Mouse (Mus musculus) mouse trophoblast stem cell (cell line): ENCODE results near the gene Gm44511.

ENCODE experiments used
- in situ Hi-C, 2 experiments: fragments of 300-500 bp; cut with MseI, MboI; formaldehyde crosslinking; loops; 2 replicates in 1 of 2; 3 replicates in 1 of 2; pipeline ENCODE4 v1.15.1; 2025

Gm44511 gene

DNA sequence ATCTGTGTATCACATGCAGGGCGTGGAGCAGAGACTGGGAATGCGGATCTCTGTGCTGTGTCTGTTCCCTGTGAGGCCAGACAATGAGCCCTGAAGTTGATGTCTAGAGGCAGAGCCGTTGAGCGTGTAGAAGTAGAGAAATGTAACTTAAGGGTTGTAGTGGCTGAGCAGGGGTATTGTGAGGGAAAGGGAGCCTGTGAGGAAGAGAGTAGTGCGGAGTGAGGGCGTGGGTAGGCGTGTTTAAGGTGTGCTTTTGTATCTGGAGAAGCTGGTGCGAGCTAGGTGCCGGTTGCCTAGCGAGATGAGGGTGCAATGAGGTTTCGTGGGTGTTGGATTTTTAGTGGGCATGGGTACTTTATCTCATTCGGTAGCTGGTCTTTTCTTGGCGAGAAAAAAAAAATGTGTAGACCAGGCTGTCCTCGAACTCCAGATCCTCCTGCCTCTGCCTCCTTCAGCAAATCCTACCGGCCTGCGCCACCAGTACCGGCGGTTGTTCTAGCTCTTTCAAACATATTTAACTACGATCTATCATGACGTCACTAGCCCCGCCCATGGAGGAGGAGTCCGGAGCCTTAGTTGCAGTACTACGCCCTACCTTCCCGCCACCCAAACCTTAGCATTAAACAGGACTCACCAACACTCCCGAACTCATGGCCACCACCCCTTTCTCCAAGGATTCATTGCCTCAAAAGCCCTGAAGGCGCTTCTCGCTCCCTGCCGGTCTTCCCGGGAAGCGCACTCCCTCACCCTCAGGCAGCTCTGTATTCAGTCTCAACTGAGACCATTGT lies 62.2 kb downstream of the Gm44511 start:
- in situ Hi-C loops, result loop anchor here (10.0 kb wide), 2 partner anchors 71 to 81 kb away; no protein-coding TSS in a partner anchor

- in situ Hi-C loops, result loop anchor here (10.0 kb wide), 2 partner anchors 72 to 82 kb away; no protein-coding TSS in a partner anchor
Measured at GRCm38 (mm10) chr6:128762892-128763670, 63.0 kb downstream of the Gm44511 start.

DNA sequence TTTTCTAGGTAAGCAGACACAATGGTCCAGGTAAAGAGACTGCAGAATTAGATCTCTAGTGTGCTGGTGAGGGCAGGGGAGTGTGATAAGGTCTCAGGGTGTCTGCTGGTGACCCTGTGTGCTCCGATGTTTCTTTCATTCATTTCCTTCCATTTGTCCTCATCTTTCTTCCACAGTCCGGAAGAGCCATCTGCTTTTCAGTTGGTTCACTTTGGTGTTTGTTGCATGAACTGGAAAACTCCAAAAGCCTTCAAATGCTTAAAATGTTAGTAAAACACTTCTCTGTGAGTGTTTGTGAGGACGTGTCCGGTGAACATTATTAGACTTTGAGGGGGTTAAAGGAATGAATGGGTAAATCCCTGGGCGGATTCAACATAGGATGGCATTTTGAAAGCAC lies 65.0 kb downstream of the Gm44511 start:
- in situ Hi-C loops, result loop anchor here (10.0 kb wide), 2 partner anchors 74 to 84 kb away; no protein-coding TSS in a partner anchor

- in situ Hi-C loops, result loop anchor here (10.0 kb wide), 2 partner anchors 74 to 84 kb away; no protein-coding TSS in a partner anchor
Measured at GRCm38 (mm10) chr6:128760416-128761143, 65.5 kb downstream of the Gm44511 start.

DNA sequence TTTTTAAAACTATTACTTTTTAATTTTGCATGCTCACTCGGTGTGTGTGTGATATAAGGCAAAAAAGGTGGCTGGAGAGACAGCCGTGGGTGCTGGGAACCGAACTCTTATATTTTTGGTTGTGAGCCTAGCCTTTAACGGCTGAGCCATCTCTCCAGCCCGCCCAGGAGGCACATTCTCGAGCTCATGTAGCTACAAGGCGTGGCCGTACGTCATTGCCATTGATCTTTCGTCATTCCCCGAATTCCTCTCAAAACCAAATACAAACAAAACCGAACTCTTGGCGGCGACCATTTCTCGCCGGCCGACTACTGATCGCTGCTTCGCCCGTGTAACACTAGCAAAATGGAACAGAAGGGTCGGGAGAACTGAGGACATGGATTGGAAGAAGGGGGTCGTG lies 66.1 kb downstream of the Gm44511 start:
- in situ Hi-C loops, result loop anchor here (10.0 kb wide), 2 partner anchors 75 to 85 kb away; no protein-coding TSS in a partner anchor

- in situ Hi-C loops, result loop anchor here (5.0 to 10.0 kb wide), 3 partner anchors 125 to 155 kb away; no protein-coding TSS in a partner anchor
Measured at GRCm38 (mm10) chr6:128759221-128759950, 66.7 kb downstream of the Gm44511 start.

GRCm38 (mm10) chr6:128755402-128755763 lies 70.7 kb downstream of the Gm44511 start:
- in situ Hi-C loops, result loop anchor here (5.0 to 10.0 kb wide), 3 partner anchors 121 to 151 kb away; no protein-coding TSS in a partner anchor

DNA sequence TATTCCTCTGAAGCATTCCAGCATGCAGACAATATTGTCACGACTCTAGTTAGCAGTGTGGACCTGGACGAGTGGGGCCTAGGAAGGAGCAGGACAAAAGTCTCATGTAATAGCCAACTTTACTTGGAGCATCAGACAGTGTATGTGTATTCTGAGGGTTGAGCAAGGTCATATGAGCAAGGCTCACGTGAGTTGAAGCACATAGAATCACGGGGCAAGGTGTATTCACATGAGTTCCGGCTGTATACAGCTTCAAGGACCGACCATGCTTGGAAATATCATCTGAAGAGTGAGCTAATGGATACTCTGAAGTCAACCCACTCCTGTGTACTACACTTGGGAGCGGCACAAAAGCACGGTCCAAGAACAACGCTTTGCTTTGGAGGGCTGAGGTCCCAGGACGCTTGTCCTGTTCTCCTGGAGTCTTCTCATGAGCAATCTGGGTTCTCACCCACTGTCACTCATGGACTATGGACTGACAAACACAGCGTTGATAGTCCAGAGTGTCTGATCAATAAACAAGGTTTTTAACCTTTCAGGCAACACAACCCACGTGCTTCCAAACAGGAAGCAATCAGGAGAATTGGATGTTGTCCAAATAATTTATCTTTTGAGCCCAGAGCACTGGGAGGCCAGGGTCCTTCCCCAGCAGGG lies 71.2 kb downstream of the Gm44511 start:
- in situ Hi-C loops, result loop anchor here (5.0 to 10.0 kb wide), 3 partner anchors 120 to 150 kb away; no protein-coding TSS in a partner anchor

DNA sequence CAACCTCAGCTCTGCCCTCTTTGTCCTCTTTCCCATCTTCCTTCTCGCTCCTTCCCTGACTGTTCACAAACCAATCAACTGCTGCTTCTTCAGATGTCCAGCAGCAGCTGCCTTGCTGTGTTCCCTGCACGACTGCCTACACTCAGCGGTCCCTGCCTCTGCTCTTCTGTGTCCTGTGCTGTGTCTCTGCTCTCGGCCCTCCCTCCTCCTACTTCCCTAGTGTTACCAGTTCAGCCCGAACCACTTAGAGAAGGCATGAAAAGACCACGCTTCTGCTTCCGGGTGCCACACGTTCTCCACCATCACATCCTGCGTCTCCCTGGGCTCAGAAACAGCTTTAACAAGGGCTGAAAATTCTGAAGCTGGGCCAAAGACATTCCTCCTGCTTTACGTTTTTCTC lies 71.8 kb downstream of the Gm44511 start:
- in situ Hi-C loops, result loop anchor here (10.0 kb wide), 2 partner anchors 119 to 149 kb away; no protein-coding TSS in a partner anchor

- in situ Hi-C loops, result loop anchor here (10.0 kb wide), 2 partner anchors 119 to 149 kb away; no protein-coding TSS in a partner anchor
Measured at GRCm38 (mm10) chr6:128753610-128754224, 72.4 kb downstream of the Gm44511 start.

- in situ Hi-C loops, result loop anchor here in 1 of 2 experiments (10.0 kb wide), 1 partner anchor 142 kb away; no protein-coding TSS in a partner anchor
Measured at GRCm38 (mm10) chr6:128747006-128747405, 79.1 kb downstream of the Gm44511 start.

- in situ Hi-C loops, result no loop called here
Measured at GRCm38 (mm10) chr6:128737445-128737844, 88.7 kb downstream of the Gm44511 start.

GRCm38 (mm10) chr6:128736100-128736499 lies 90.0 kb downstream of the Gm44511 start:
- in situ Hi-C loops, result no loop called here

DNA sequence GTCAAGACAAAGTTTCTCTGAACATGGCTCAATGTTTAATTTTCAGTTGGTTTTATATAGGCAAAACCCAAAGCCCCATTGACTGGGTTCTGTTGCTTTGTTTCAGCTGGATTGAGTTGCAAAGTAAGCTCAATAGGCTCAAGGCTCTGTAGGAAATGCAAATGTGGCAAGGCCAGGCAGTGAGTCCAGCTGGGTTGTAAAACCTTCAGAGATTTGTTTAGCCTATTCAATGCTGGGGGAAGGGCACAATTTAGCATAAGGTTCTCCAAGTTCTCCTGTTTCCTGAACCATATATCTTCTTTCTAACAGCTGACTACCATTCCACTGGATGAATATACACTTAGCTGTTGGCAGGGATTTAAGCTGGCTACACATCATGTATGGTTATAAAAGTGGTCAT lies 91.2 kb downstream of the Gm44511 start:
- in situ Hi-C loops, result no loop called here

DNA sequence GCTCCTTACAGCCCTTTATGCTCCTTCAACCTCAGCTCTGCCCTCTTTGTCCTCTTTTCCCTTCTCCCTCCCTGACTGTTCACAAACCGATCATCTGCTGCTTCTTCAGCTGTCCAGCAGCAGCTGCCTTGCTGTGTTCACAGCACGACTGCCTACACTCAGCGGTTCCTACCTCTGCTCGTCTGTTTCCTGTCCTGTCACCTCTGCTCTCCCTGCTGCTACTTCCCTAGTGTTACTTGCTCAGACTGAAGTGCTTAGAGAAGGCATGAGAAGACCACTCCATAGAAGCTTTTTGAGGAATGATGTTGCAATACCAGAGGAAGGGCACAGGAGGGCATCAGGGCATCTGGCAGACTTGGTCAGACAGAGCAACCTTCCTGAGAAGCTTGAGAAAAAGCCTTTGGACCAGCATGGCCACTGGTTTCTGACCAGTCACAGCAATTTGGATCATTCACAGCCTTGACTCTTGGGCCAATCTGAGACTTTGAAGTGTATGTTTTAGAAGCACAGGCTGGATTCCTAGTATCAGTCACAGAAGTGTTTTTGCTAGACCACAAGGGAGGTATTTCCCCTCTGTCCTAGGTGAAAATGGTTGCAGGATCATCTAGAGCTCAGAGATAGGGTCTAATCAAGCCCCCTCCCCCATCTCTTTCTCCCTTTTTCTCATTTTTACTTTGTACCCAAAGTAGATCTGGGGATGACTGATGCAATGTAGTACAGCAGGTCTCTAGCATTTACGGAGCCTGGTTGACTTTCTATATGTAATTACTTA lies 92.0 kb downstream of the Gm44511 start:
- in situ Hi-C loops, result no loop called here

GRCm38 (mm10) chr6:128732032-128732431 lies 94.1 kb downstream of the Gm44511 start:
- in situ Hi-C loops, result no loop called here
